In the genomic region with DNA sequence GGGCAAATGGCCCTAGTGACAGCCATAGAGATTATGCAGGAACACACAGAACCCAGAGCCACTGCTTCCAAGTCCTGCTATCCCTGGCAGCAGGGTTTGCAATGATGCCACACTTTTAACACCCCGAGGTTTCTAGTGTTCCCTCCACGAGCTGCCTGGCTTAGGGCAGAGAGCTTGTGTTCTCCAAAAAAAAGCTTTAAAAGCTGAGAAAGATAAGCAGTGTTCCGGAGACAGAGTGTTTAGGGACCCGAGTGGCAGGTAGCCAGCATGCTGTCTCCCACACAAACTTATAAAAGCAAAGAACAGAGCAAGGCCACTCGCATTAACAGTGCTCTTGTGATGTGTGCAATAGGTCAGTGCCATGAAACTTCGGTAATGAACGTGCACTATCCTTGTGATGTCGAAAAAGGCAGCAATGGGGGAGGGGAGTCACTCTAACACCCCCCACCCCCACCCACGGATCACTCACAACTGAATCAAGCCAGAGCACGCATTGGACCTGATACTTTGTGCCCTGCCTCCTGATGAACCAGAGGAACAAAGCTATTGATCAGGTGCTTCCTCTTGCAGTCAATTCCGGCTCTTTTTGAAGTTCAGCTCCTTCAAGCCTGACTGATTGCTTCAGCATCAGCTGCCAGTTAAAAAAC, we compare ENCODE assay signal across 8 mouse cellular contexts. TPM values are rescaled to one million over a fixed set of nuclear protein-coding genes. Genes with fewer than 3 reads are reported as not detected.
DNase-seq lines count a peak whose midpoint lies in the region; ATAC-seq and TF ChIP-seq lines count a peak whose summit lies in the region.
"Had no signal": no experiment of that assay in that cellular context is flagged by ENCODE, and none has a peak within 500 bp of the region (broad histone marks: within the 10 kb centered on the region; RNA-seq: fewer than 3 reads in every experiment).

No protein-coding gene starts in this region.

- H3K9me3 ChIP-seq in neural tube, embryonic 12.5 days: no peaks in the 10 kb centered on the region
- no peaks in the 10 kb centered on the region for H3K9me3 ChIP-seq in liver, embryonic 12.5 days (replicated peaks)
- no peaks in the 10 kb centered on the region for H3K9me3 ChIP-seq in stomach, postnatal 0 days (ENCODE audit: control insufficient read depth, low read length)

- no peak for ATAC-seq in neural tube, embryonic 12.5 days (ENCODE audit: low FRiP score, low read depth)
- ATAC-seq in liver, embryonic 12.5 days: no peak
- ATAC-seq in stomach, postnatal 0 days (ENCODE audit: low FRiP score, low TSS enrichment): no peak

- H3K4me1 ChIP-seq in neural tube, embryonic 12.5 days: peaks cover 8% of the 10 kb centered on the region
- H3K4me1 ChIP-seq in liver, embryonic 12.5 days: peaks cover 64% of the 10 kb centered on the region
- H3K4me1 ChIP-seq in stomach, postnatal 0 days (replicated peaks; ENCODE audit: control insufficient read depth, insufficient read depth): peaks cover 6% of the 10 kb centered on the region

- no peak for TF ChIP-seq EP300 in stomach, postnatal 0 days (optimal IDR thresholded peaks at IDR 0.05)

- no peaks in the 10 kb centered on the region for H3K27me3 ChIP-seq in neural tube, embryonic 12.5 days (replicated peaks)
- H3K27me3 ChIP-seq in liver, embryonic 12.5 days (replicated peaks): peaks cover 5% of the 10 kb centered on the region; the same call in 1 of the 2 replicates
- no peaks in the 10 kb centered on the region for H3K27me3 ChIP-seq in stomach, postnatal 0 days (ENCODE audit: control insufficient read depth, insufficient read depth, low read length)

- no peak overlapping the region for H3K9ac ChIP-seq in neural tube, embryonic 12.5 days
- H3K9ac ChIP-seq in liver, embryonic 12.5 days: 0 out of 2 replicates have a peak overlapping the region, but pooled peaks have one; percentile 5
- no peak overlapping the region for H3K9ac ChIP-seq in stomach, postnatal 0 days (ENCODE audit: low read length)

- H3K4me2 ChIP-seq in neural tube, embryonic 12.5 days (replicated peaks): peak overlapping the region; percentile 97; the same call in 1 of the 2 replicates
- H3K4me2 ChIP-seq in liver, embryonic 12.5 days: peak overlapping the region; percentile 99
- H3K4me2 ChIP-seq in stomach, postnatal 0 days (replicated peaks; ENCODE audit: low read depth): peak overlapping the region; percentile 94

- H3K36me3 ChIP-seq in neural tube, embryonic 12.5 days: no peaks in the 10 kb centered on the region
- 0 out of 2 replicates have a peak, but pooled peaks cover 3% of the 10 kb centered on the region for H3K36me3 ChIP-seq in liver, embryonic 12.5 days
- no peaks in the 10 kb centered on the region for H3K36me3 ChIP-seq in stomach, postnatal 0 days (ENCODE audit: control insufficient read depth, insufficient read depth, low read length)

- 84% methylated on average over 11 of the region's 11 CpGs for WGBS in neural tube, embryonic 12.5 days
- WGBS in liver, embryonic 12.5 days (ENCODE audit: insufficient replicate concordance): 56% methylated on average over 11 of the region's 11 CpGs
- 41% methylated on average over 11 of the region's 11 CpGs for WGBS in stomach, postnatal 0 days

- H3K4me3 ChIP-seq in neural tube, embryonic 12.5 days: no peak overlapping the region
- H3K4me3 ChIP-seq in liver, embryonic 12.5 days: peak overlapping the region; percentile 83; the same call in 1 of the 2 replicates
- peak overlapping the region; percentile 70 for H3K4me3 ChIP-seq in stomach, postnatal 0 days (ENCODE audit: low read depth, low read length)

- no peak for DNase-seq in neural tube, embryonic 10.5 days (ENCODE audit: extremely low spot score, low spot score)
- DNase-seq in gonadal fat pad, adult 2 months (ENCODE audit: low read depth): peak; percentile 97
- no peak for DNase-seq in stomach, postnatal 0 days (ENCODE audit: low spot score)
- no peak for DNase-seq in thymus, postnatal 4 days
- DNase-seq in cerebellum, adult 9-10 months: no peak

- no peak for TF ChIP-seq CTCF in stomach, postnatal 0 days (IDR thresholded peaks at IDR 0.05; ENCODE audit: low read depth)

- no peak overlapping the region for H3K27ac ChIP-seq in neural tube, embryonic 12.5 days
- H3K27ac ChIP-seq in liver, embryonic 12.5 days: peak overlapping the region; percentile 10
- no peak overlapping the region for H3K27ac ChIP-seq in stomach, postnatal 0 days (replicated peaks)

RNA-seq across cellular contexts. Expression of gene Aldh2, which starts 2.1 kb away (rescaled TPM):
- polyA plus RNA-seq in neural tube, embryonic 12.5 days (2016; fragmentation: Nextera tagmentation; extraction: Ambion mirVana): 122 and 130 TPM in 2 replicates
- polyA plus RNA-seq in gonadal fat pad, adult 2 months (2012; rRNA removed): 790 and 869 TPM in 2 replicates
- 143 and 146 TPM in 2 replicates for polyA plus RNA-seq in liver, embryonic 12.5 days (2016; fragmentation: Nextera tagmentation; extraction: Ambion mirVana)
- polyA plus RNA-seq in stomach, postnatal 0 days (2015; fragmentation: Nextera tagmentation; extraction: Ambion mirVana): 136 and 145 TPM in 2 replicates

RNA-seq across cellular contexts. Expression of gene Acad12, which starts 27.2 kb away (rescaled TPM):
- 1.2 and 1.5 TPM in 2 replicates for polyA plus RNA-seq in neural tube, embryonic 12.5 days (2016; fragmentation: Nextera tagmentation; extraction: Ambion mirVana)
- 17.4 and 21.3 TPM in 2 replicates for polyA plus RNA-seq in gonadal fat pad, adult 2 months (2012; rRNA removed)
- 1.6 and 1.9 TPM in 2 replicates for polyA plus RNA-seq in liver, embryonic 12.5 days (2016; fragmentation: Nextera tagmentation; extraction: Ambion mirVana)
- 2.3 and 2.6 TPM in 2 replicates for polyA plus RNA-seq in stomach, postnatal 0 days (2015; fragmentation: Nextera tagmentation; extraction: Ambion mirVana)

RNA-seq across cellular contexts. Expression of gene Mapkapk5, which starts 45.8 kb away (rescaled TPM):
- 64.0 and 69.6 TPM in 2 replicates for polyA plus RNA-seq in neural tube, embryonic 12.5 days (2016; fragmentation: Nextera tagmentation; extraction: Ambion mirVana)
- polyA plus RNA-seq in gonadal fat pad, adult 2 months (2012; rRNA removed): 45.5 and 48.9 TPM in 2 replicates
- 33.6 and 35.8 TPM in 2 replicates for polyA plus RNA-seq in liver, embryonic 12.5 days (2016; fragmentation: Nextera tagmentation; extraction: Ambion mirVana)
- polyA plus RNA-seq in stomach, postnatal 0 days (2015; fragmentation: Nextera tagmentation; extraction: Ambion mirVana): 25.0 and 28.6 TPM in 2 replicates

RNA-seq across cellular contexts. Expression of gene Adam1a, which starts 46.3 kb away (rescaled TPM):
- polyA plus RNA-seq in neural tube, embryonic 12.5 days (2016; fragmentation: Nextera tagmentation; extraction: Ambion mirVana): 2.9 and 3.0 TPM in 2 replicates
- 4.7 and 4.8 TPM in 2 replicates for polyA plus RNA-seq in gonadal fat pad, adult 2 months (2012; rRNA removed)
- polyA plus RNA-seq in liver, embryonic 12.5 days (2016; fragmentation: Nextera tagmentation; extraction: Ambion mirVana): 0.26 and 0.54 TPM in 2 replicates
- 0.50 and 0.56 TPM in 2 replicates for polyA plus RNA-seq in stomach, postnatal 0 days (2015; fragmentation: Nextera tagmentation; extraction: Ambion mirVana)

RNA-seq across cellular contexts. Expression of gene Gm42878, which starts 46.3 kb away (rescaled TPM):
- polyA plus RNA-seq in neural tube, embryonic 12.5 days (2016; fragmentation: Nextera tagmentation; extraction: Ambion mirVana): not detected in 2 replicates
- 0.33 TPM in 1 of 2 replicates, not detected in the other for polyA plus RNA-seq in gonadal fat pad, adult 2 months (2012; rRNA removed)
- polyA plus RNA-seq in liver, embryonic 12.5 days (2016; fragmentation: Nextera tagmentation; extraction: Ambion mirVana): not detected in 2 replicates
- not detected in 2 replicates for polyA plus RNA-seq in stomach, postnatal 0 days (2015; fragmentation: Nextera tagmentation; extraction: Ambion mirVana)
- polyA plus RNA-seq: forebrain, embryonic 11.5 days had no signal
